Mouse (Mus musculus) intestine, embryonic 14.5 days (tissue): ENCODE results near the gene Hap1. TPM values are rescaled to one million over a fixed set of nuclear protein-coding genes. Genes with fewer than 3 reads are reported as not detected.

Experiments
- ATAC-seq: fragments of 200-750 bp; cut with Nextera tagmentation; replicated peaks from 2 replicates; pipeline ENCODE4 v1.8.0; 2017; ENCODE audit warnings: low read depth, moderate number of reproducible peaks, moderate TSS enrichment, moderate library complexity; ENCODE audit not compliant: low FRiP score, low TSS enrichment
- DNase-seq: peaks from one replicate; pipeline ENCODE4 v3.0.0-alpha.2; 2018; ENCODE audit warnings: low spot score
- H3K27ac ChIP-seq: fragments of 300-500 bp; sonication (generic); 2 replicates; pipeline ENCODE4 v1.5.1; 2014; ENCODE audit warnings: low read depth, mild to moderate bottlenecking, control low read depth
- H3K27me3 ChIP-seq: fragments of 300-500 bp; sonication (generic); replicated peaks from 2 replicates; pipeline ENCODE4 v1.6.1; 2014; ENCODE audit warnings: low read length, control low read depth; ENCODE audit not compliant: control insufficient read depth, insufficient read depth
- H3K36me3 ChIP-seq: fragments of 300-500 bp; sonication (generic); 2 replicates; pipeline ENCODE4 v1.6.1; 2014; ENCODE audit warnings: low read length, control low read depth; ENCODE audit not compliant: control insufficient read depth, insufficient read depth
- H3K4me1 ChIP-seq: fragments of 300-500 bp; sonication (generic); replicated peaks from 2 replicates; pipeline ENCODE4 v1.6.1; 2014; ENCODE audit warnings: low read length, control low read depth, mixed read lengths; ENCODE audit not compliant: control insufficient read depth, insufficient read depth
- H3K4me2 ChIP-seq: fragments of 300-500 bp; sonication (generic); 2 replicates; pipeline ENCODE4 v1.6.1; 2014; ENCODE audit warnings: low read length
- H3K4me3 ChIP-seq: fragments of 300-500 bp; sonication (generic); 2 replicates; pipeline ENCODE4 v1.5.1; 2014; ENCODE audit warnings: low read depth, low read length, control low read depth, mixed read lengths
- H3K9ac ChIP-seq: fragments of 300-500 bp; sonication (generic); 2 replicates; pipeline ENCODE4 v1.6.1; 2014; ENCODE audit warnings: mild to moderate bottlenecking, low read length
- H3K9me3 ChIP-seq: fragments of 300-500 bp; sonication (generic); 2 replicates; pipeline ENCODE4 v1.6.1; 2016; ENCODE audit warnings: low read length, control low read depth; ENCODE audit not compliant: control insufficient read depth
- WGBS: fragments of 180-500 bp; shearing (Covaris S2); extraction: QIAGEN DNeasy Blood & Tissue Kit; methylation state at CpG from one replicate; pipeline ENCODE4 v1.1.7; 2014; 5-methylcytosine and 5-hydroxymethylcytosine counted together
- polyA plus RNA-seq: library from polyadenylated mRNA; unstranded; fragments of >200 nt; fragmentation: Nextera tagmentation; extraction: Ambion mirVana; gene quantifications from 2 replicates; pipeline ENCODE4 v1.2.1, GENCODE M21; 2014

Hap1 gene
- polyA plus RNA-seq, 1 experiment from 2014 or later: 11.1 TPM

- no peak for DNase-seq
- H3K9me3 ChIP-seq: no peaks in the 10 kb centered on the region
- 92% methylated on average over 7 of the region's 7 CpGs for WGBS
- no peak for ATAC-seq
- peaks cover 45% of the 10 kb centered on the region for H3K4me1 ChIP-seq
- H3K4me3 ChIP-seq: no peak overlapping the region
- no peaks in the 10 kb centered on the region for H3K36me3 ChIP-seq
- H3K4me2 ChIP-seq: no peak overlapping the region; the same call in 1 of the 2 replicates
- peak overlapping the region; percentile 5; the same call in 1 of the 2 replicates for H3K27ac ChIP-seq
- H3K9ac ChIP-seq: no peak overlapping the region
- no peaks in the 10 kb centered on the region for H3K27me3 ChIP-seq
Measured at GRCm38 (mm10) chr11:100398517-100398916, 42.6 kb upstream of the Hap1 start.

- H3K9me3 ChIP-seq: no peaks in the 10 kb centered on the region
- DNase-seq (peak; percentile 99), ATAC-seq (peak; percentile 97)
- H3K27me3 ChIP-seq: no peaks in the 10 kb centered on the region
- peak within 1 kb of the TSS; percentile 80 for H3K9ac ChIP-seq
- peak within 1 kb of the TSS; percentile 78 for H3K4me3 ChIP-seq
- no peaks in the 10 kb centered on the region for H3K36me3 ChIP-seq
- peak within 1 kb of the TSS; percentile 81 for H3K4me2 ChIP-seq
- under 1% methylated on average over 37 of the region's 37 CpGs for WGBS
- peak within 1 kb of the TSS; percentile 88 for H3K27ac ChIP-seq
- H3K4me1 ChIP-seq: peaks cover 39% of the 10 kb centered on the region
Measured at GRCm38 (mm10) chr11:100397600-100398389, 41.9 kb upstream of the Hap1 start, which contains the start of gene Jup. Jup (minus strand) TSS chr11:100397763.

GRCm38 (mm10) chr11:100396886-100397599, 41.1 kb upstream of the Hap1 start:
- Histone ChIP-seq H3K27me3 (no peaks in the 10 kb centered on the region), H3K9me3 (no peaks in the 10 kb centered on the region), H3K27ac (peak overlapping the region; percentile 88), H3K4me1 (peaks cover 38% of the 10 kb centered on the region), H3K4me3 (peak overlapping the region; percentile 78), H3K4me2 (peak overlapping the region; percentile 81), H3K36me3 (no peaks in the 10 kb centered on the region), H3K9ac (peak overlapping the region; percentile 80)
- WGBS: under 1% methylated on average over 42 of the region's 42 CpGs
- ATAC-seq (peak; percentile 26), DNase-seq (no peak)

GRCm38 (mm10) chr11:100395861-100396631, 40.1 kb upstream of the Hap1 start:
- peak overlapping the region; percentile 78 for H3K4me3 ChIP-seq
- peak overlapping the region; percentile 81 for H3K4me2 ChIP-seq
- H3K27me3 ChIP-seq: no peaks in the 10 kb centered on the region
- H3K9ac ChIP-seq: peak overlapping the region; percentile 80
- no peak for DNase-seq
- peak overlapping the region; percentile 88 for H3K27ac ChIP-seq
- H3K4me1 ChIP-seq: peaks cover 35% of the 10 kb centered on the region
- ATAC-seq: 0 out of 2 replicates have a peak, but pooled peaks have one; percentile 10
- no peaks in the 10 kb centered on the region for H3K9me3 ChIP-seq
- WGBS: 17% methylated on average over 17 of the region's 17 CpGs
- H3K36me3 ChIP-seq: no peaks in the 10 kb centered on the region

- no peak; the same call in 1 of the 2 replicates for ATAC-seq
- Histone ChIP-seq H3K36me3 (no peaks in the 10 kb centered on the region), H3K4me1 (peaks cover 44% of the 10 kb centered on the region), H3K4me2 (peak overlapping the region; percentile 81), H3K27me3 (no peaks in the 10 kb centered on the region), H3K9me3 (no peaks in the 10 kb centered on the region), H3K27ac (peak overlapping the region; percentile 88), H3K9ac (no peak overlapping the region), H3K4me3 (peak overlapping the region; percentile 78)
- WGBS: 25% methylated on average over 11 of the region's 11 CpGs
- no peak for DNase-seq
Measured at GRCm38 (mm10) chr11:100395200-100395599, 39.3 kb upstream of the Hap1 start.

GRCm38 (mm10) chr11:100394353-100395074, 38.6 kb upstream of the Hap1 start:
- Histone ChIP-seq H3K4me3 (no peak overlapping the region), H3K36me3 (no peaks in the 10 kb centered on the region), H3K9ac (no peak overlapping the region), H3K4me2 (peak overlapping the region; percentile 81), H3K27ac (peak overlapping the region; percentile 51; the same call in 1 of the 2 replicates), H3K9me3 (no peaks in the 10 kb centered on the region), H3K4me1 (peaks cover 50% of the 10 kb centered on the region), H3K27me3 (no peaks in the 10 kb centered on the region)
- ATAC-seq (no peak), DNase-seq (no peak)
- 48% methylated on average over 5 of the region's 5 CpGs for WGBS

- Histone ChIP-seq H3K4me2 (no peak overlapping the region), H3K4me1 (peaks cover 51% of the 10 kb centered on the region), H3K27ac (no peak overlapping the region), H3K4me3 (no peak overlapping the region), H3K27me3 (no peaks in the 10 kb centered on the region), H3K36me3 (no peaks in the 10 kb centered on the region), H3K9me3 (no peaks in the 10 kb centered on the region), H3K9ac (no peak overlapping the region)
- ATAC-seq (no peak), DNase-seq (no peak)
- WGBS: 63% methylated on average over 7 of the region's 7 CpGs
Measured at GRCm38 (mm10) chr11:100393733-100394132, 37.8 kb upstream of the Hap1 start.

GRCm38 (mm10) chr11:100392958-100393357, 37.0 kb upstream of the Hap1 start:
- Histone ChIP-seq H3K4me1 (peaks cover 59% of the 10 kb centered on the region), H3K27me3 (no peaks in the 10 kb centered on the region), H3K4me2 (no peak overlapping the region), H3K9ac (no peak overlapping the region), H3K9me3 (no peaks in the 10 kb centered on the region), H3K27ac (no peak overlapping the region), H3K36me3 (no peaks in the 10 kb centered on the region), H3K4me3 (no peak overlapping the region)
- WGBS: 83% methylated on average over 5 of the region's 5 CpGs
- DNase-seq: no peak
- ATAC-seq: no peak
